Mouse (Mus musculus) embryonic fibroblast, embryonic 13.5 days (primary cell): ENCODE results near the gene Dnaaf3. TPM values are rescaled to one million over a fixed set of nuclear protein-coding genes. Genes with fewer than 3 reads are reported as not detected.
A peak's percentile ranks its signal among the peaks of the same experiment; 100 is the strongest.

Experiments used
- H3K27ac ChIP-seq: 2 replicates; pipeline ENCODE4 v1.5.1; 2012; ENCODE audit warnings: low read length, control low read depth, inconsistent platforms; ENCODE audit not compliant: insufficient read depth
- H3K4me1 ChIP-seq: 2 replicates; pipeline ENCODE4 v1.6.1; 2011; ENCODE audit warnings: low read length; ENCODE audit not compliant: control insufficient read depth, insufficient read depth
- H3K4me3 ChIP-seq: 2 replicates; pipeline ENCODE4 v1.5.1; 2011; ENCODE audit warnings: mild to moderate bottlenecking, control low read depth, low read length; ENCODE audit not compliant: insufficient read depth
- CTCF ChIP-seq: IDR thresholded peaks from 2 replicates; pipeline ENCODE4 v1.5.1; 2011; ENCODE audit warnings: mild to moderate bottlenecking, control low read depth, low read length, moderate library complexity, borderline replicate concordance; ENCODE audit not compliant: insufficient read depth
- POLR2A ChIP-seq: IDR thresholded peaks from 2 replicates; pipeline ENCODE4 v1.6.1; 2011; ENCODE audit warnings: low read depth, mild to moderate bottlenecking, control low read depth, low read length, moderate library complexity
- polyA plus RNA-seq: library from polyadenylated mRNA; stranded (reverse); fragments of >200 nt; gene quantifications from 2 replicates; pipeline ENCODE4 v1.2.4, GENCODE M21; 2011; ENCODE audit warnings: low read depth; ENCODE audit not compliant: missing spikeins, insufficient read length

Gene Dnaaf3
- polyA plus RNA-seq, 1 experiment, result 3.2 TPM

GRCm38 (mm10) chr7:4509863-4510608 is 22.2 kb downstream of the Dnaaf3 start:
- Histone ChIP-seq H3K27ac (no peak overlapping the region), H3K4me3 (no peak overlapping the region), H3K4me1 (no peaks in the 10 kb centered on the region)
- TF ChIP-seq CTCF, result peak; percentile 40
- TF ChIP-seq POLR2A, result no peak

GRCm38 (mm10) chr7:4508739-4509116 is 23.5 kb downstream of the Dnaaf3 start:
- TF ChIP-seq POLR2A, result no peak
- TF ChIP-seq CTCF, result no peak
- no peak overlapping the region for H3K27ac ChIP-seq
- H3K4me1 ChIP-seq, result no peaks in the 10 kb centered on the region
- no peak overlapping the region for H3K4me3 ChIP-seq

- TF ChIP-seq POLR2A (no peak), CTCF (peak; percentile 6; the same call in 1 of the 2 replicates)
Measured at GRCm38 (mm10) chr7:4508062-4508738, 24.1 kb downstream of the Dnaaf3 start.

GRCm38 (mm10) chr7:4507220-4507619 is 25.0 kb downstream of the Dnaaf3 start:
- TF ChIP-seq POLR2A (no peak), CTCF (no peak)
- no peak overlapping the region for H3K4me3 ChIP-seq

More at GRCm38 (mm10) chr7:4508062-4508738, 24.1 kb downstream of the Dnaaf3 start:
- H3K4me1 ChIP-seq, result no peaks in the 10 kb centered on the region
- no peak overlapping the region for H3K27ac ChIP-seq
- H3K4me3 ChIP-seq, result no peak overlapping the region

DNA sequence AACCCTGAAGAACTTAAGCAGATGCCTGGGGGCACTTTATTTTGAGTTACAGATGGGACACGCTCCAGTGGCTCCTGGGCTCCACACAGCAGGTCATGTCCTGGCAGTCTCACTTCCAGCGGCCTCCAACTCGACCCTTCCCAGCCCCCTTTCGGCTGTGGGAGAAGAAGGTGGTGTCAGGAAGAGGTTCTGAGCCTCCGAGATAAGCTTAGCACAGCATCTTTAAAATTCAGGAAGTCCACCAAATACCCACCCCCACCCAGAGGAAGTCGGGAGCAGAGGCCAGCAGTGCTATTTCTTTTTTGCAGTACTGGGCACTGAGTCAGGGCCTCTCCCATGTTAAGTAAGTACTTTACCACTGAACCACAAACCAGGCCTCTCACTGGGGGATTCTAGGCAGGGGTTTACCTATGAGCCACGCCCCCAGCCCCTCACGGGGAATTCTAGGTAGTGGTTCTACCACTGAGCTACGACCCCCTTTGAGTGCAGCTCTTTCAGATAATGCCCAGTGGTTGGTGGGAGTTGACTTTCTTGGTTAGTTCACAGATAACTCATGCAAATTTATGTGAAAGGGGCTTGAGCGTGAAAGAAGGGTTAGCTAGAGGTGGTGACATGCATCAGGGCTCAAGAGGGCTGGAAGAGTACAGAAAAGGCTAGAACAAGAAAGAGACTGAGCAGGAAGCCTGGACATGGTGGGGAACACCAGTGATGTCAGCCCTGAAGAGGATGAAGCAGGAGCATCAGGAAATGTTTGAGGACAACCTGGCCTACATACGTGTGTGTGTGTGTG is 27.4 kb downstream of the Dnaaf3 start:
- no peak for TF ChIP-seq POLR2A
- TF ChIP-seq CTCF, result no peak
- Histone ChIP-seq H3K27ac (no peak overlapping the region), H3K4me1 (peaks cover 2% of the 10 kb centered on the region; the same call in 1 of the 2 replicates), H3K4me3 (no peak overlapping the region)

More at GRCm38 (mm10) chr7:4507220-4507619, 25.0 kb downstream of the Dnaaf3 start:
- no peaks in the 10 kb centered on the region for H3K4me1 ChIP-seq
- no peak overlapping the region for H3K27ac ChIP-seq

- Histone ChIP-seq H3K27ac (no peak overlapping the region), H3K4me1 (peaks cover 11% of the 10 kb centered on the region), H3K4me3 (no peak overlapping the region)
- TF ChIP-seq POLR2A, result no peak
- no peak for TF ChIP-seq CTCF
Measured at GRCm38 (mm10) chr7:4503858-4504257, 28.4 kb downstream of the Dnaaf3 start.

GRCm38 (mm10) chr7:4503100-4503499 is 29.2 kb downstream of the Dnaaf3 start:
- TF ChIP-seq CTCF (no peak), POLR2A (no peak)
- H3K4me1 ChIP-seq, result peaks cover 15% of the 10 kb centered on the region
- H3K4me3 ChIP-seq, result no peak overlapping the region
- H3K27ac ChIP-seq, result no peak overlapping the region

- Histone ChIP-seq H3K4me1 (peaks cover 15% of the 10 kb centered on the region), H3K27ac (peak overlapping the region; percentile 85; the same call in 1 of the 2 replicates), H3K4me3 (peak overlapping the region; percentile 77)
- TF ChIP-seq CTCF (no peak), POLR2A (peak; percentile 37; the same call in 1 of the 2 replicates)
Measured at GRCm38 (mm10) chr7:4502421-4503090, 29.7 kb downstream of the Dnaaf3 start.

GRCm38 (mm10) chr7:4501558-4502397 is 30.5 kb downstream of the Dnaaf3 start, which contains the start of gene Ppp1r12c:
Gene Ppp1r12c (minus strand): TSS chr7:4501680.
- H3K27ac ChIP-seq, result peak within 1 kb of the TSS; percentile 85
- H3K4me1 ChIP-seq, result peaks cover 15% of the 10 kb centered on the region
- peak; percentile 62 for TF ChIP-seq POLR2A
- TF ChIP-seq CTCF, result no peak
- H3K4me3 ChIP-seq, result peak within 1 kb of the TSS; percentile 79
